Mouse (Mus musculus): Measurements from ENCODE around the gene Cep170b. TPM values are rescaled to one million over a fixed set of nuclear protein-coding genes. Genes with fewer than 3 reads are reported as not detected.

Gene Cep170b
- total RNA-seq, 1 experiment = 46.1 TPM

DNA sequence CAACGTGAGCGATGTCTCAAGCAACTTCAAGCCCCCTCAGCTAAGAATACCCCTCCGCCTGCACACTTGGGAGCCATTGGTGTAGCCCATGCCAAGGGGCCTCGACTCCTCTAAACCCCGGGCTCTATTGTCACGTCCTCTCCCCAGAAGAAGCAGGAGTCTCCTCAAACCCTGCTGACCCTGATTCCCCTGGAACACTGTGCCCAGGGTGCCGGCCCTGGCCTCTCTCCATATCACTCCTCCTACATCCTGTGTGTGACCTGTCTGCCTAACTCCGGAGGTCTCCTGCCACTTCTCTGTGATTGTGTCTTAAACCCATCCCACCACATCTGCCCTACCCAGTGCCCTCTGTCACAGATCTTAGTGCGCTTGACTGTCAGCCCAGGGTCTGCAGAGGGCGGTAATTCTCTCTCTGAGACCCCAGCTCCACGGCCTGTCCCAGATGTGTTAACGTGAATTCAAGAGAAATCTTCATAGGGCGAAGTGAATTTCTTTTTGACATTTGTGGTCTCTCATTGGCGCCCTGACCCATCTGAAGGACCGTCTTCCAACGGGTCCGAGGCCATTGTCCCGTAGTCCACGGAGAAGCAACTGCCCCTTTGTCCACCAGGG is 42.2 kb upstream of the Cep170b start:
- no peak for DNase-seq (ENCODE audit: low read depth, low spot score)
- Histone ChIP-seq H3K4me1 (ENCODE audit: control insufficient read depth in 2 of 2, insufficient read depth in 2 of 2, low read length in 2 of 2, poor library complexity in 1 of 2) (peaks cover 0 to 13% of the 10 kb centered on the region in 2 experiments; a peak in 2 of 4 replicates), H3K9me3 (ENCODE audit: control insufficient read depth, insufficient read depth, low read depth, low read length) (no peaks in the 10 kb centered on the region), H3K4me3 (ENCODE audit: insufficient read depth in 1 of 2, low read depth in 1 of 2, low read length in 2 of 2, poor library complexity in 1 of 2, severe bottlenecking in 1 of 2) (peak overlapping the region; percentile 70 to 90), H3K9ac (ENCODE audit: insufficient read depth, low read depth, low read length, poor library complexity, severe bottlenecking) (no peak overlapping the region), H3K27ac (ENCODE audit: insufficient read depth, low read depth, low read length, poor library complexity, severe bottlenecking) (no peak overlapping the region), H3K36me3 (ENCODE audit: control insufficient read depth, insufficient read depth, low read length, poor library complexity, severe bottlenecking) (no peaks in the 10 kb centered on the region)
- no peak for TF ChIP-seq ZNF384 (IDR thresholded peaks at IDR 0.05; ENCODE audit: low read depth, low read length)
- no peak for TF ChIP-seq MAFK (IDR thresholded peaks at IDR 0.05; ENCODE audit: insufficient read depth, low read depth, low read length)
- TF ChIP-seq CHD2 (IDR thresholded peaks at IDR 0.05; ENCODE audit: low read depth, low read length) = no peak
- no peak for TF ChIP-seq ZC3H11A (IDR thresholded peaks at IDR 0.05; ENCODE audit: borderline replicate concordance, low read depth, low read length)
- no peak for TF ChIP-seq HCFC1 (IDR thresholded peaks at IDR 0.05; ENCODE audit: borderline replicate concordance, insufficient read depth, low read length)
- in situ Hi-C loops (cut with MboI; ENCODE audit: low sequenced_read_pairs in 2 of 2, unreplicated experiment in 2 of 2) = no loop called here

DNA sequence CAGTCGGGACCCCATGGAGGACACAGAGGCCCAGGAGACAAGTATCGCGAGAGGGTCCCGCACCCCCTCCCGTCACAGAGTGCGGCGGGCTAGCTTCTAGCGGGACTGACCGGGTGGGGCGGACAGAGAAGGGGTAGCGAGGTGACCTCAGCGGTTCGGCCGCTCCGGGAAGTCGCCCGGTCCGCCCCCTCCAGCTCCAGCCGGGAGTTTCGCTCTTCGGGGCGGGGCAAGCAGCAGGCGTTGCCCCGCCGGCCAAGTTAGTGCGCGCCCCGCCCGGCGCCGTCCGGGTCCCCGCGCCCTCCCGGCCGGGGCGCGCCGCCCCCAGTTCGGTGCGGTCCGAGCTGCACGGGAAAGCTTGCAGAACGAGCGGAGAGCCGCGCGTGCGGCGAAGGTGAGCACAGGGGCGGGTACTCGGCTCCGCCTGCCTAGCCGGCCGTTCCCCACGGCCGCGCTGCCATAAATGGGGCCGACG is 41.7 kb upstream of the Cep170b start, which contains the start of gene Zbtb42:
Zbtb42 (plus strand) TSS at position 274 of the 472 bp plus-strand sequence.
- no peak for DNase-seq (ENCODE audit: low read depth, low spot score)
- Histone ChIP-seq H3K9ac (ENCODE audit: insufficient read depth, low read depth, low read length, poor library complexity, severe bottlenecking) (peak within 1 kb of the TSS; percentile 80), H3K4me1 (ENCODE audit: control insufficient read depth in 2 of 2, insufficient read depth in 2 of 2, low read length in 2 of 2, poor library complexity in 1 of 2) (peaks cover 0 to 11% of the 10 kb centered on the region in 2 experiments; a peak in 2 of 4 replicates), H3K36me3 (ENCODE audit: control insufficient read depth, insufficient read depth, low read length, poor library complexity, severe bottlenecking) (no peaks in the 10 kb centered on the region), H3K27ac (ENCODE audit: insufficient read depth, low read depth, low read length, poor library complexity, severe bottlenecking) (no peak within 1 kb of the TSS), H3K4me3 (ENCODE audit: insufficient read depth in 1 of 2, low read depth in 1 of 2, low read length in 2 of 2, poor library complexity in 1 of 2, severe bottlenecking in 1 of 2) (peak within 1 kb of the TSS; percentile 70 to 90), H3K9me3 (ENCODE audit: control insufficient read depth, insufficient read depth, low read depth, low read length) (no peaks in the 10 kb centered on the region)
- TF ChIP-seq CHD2 (IDR thresholded peaks at IDR 0.05; ENCODE audit: low read depth, low read length) (peak; percentile 57; the same call in 1 of the 2 replicates), HCFC1 (IDR thresholded peaks at IDR 0.05; ENCODE audit: borderline replicate concordance, insufficient read depth, low read length) (no peak)
- in situ Hi-C loops (cut with MboI; ENCODE audit: low sequenced_read_pairs in 2 of 2, unreplicated experiment in 2 of 2) = no loop called here

DNA sequence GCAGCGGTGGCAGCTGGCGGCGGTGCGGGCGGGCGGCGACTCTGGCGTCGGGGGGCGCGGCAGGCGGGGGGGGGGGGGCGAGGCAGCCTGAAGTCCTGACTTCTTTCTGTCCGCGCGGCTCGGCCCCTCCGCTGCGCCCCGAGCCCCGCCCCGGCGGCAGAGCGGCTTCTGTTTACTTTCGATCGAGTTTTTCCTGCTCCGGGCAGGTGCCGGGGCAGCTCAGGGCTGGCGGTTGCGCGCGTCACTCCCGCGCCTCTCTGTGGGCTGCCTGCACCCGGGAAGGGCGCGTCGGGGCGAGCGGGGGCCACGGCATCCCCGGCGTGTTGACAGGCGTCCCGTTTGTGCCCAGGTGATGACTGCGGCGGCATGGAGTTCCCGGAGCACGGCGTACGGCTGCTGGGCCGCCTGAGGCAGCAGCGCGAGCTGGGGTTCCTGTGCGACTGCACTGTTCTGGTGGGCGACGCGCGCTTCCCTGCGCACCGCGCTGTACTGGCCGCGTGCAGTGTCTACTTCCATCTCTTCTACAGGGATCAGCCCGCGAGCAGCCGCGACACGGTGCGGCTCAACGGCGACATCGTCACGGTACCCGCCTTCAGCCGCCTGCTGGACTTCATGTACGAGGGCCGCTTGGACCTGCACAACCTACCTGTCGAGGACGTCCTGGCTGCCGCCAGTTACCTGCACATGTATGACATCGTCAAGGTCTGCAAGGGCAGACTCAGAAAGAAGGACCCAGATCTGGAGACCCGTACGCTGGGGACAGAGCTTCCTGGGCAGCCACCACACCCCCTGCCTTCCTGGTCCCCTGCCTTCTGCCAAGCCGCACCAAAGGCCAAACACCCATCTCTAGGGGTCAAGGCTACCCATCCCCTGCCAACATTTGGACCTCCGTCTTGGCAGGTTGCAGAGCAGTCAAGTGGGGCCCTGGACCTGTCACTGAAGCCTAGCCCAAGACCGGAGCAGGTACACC is 40.9 kb upstream of the Cep170b start:
- peaks cover 0 to 11% of the 10 kb centered on the region in 2 experiments; a peak in 2 of 4 replicates for H3K4me1 ChIP-seq (ENCODE audit: control insufficient read depth in 2 of 2, insufficient read depth in 2 of 2, low read length in 2 of 2, poor library complexity in 1 of 2)
- peak overlapping the region; percentile 70 to 90 for H3K4me3 ChIP-seq (ENCODE audit: insufficient read depth in 1 of 2, low read depth in 1 of 2, low read length in 2 of 2, poor library complexity in 1 of 2, severe bottlenecking in 1 of 2)
- TF ChIP-seq ZC3H11A (IDR thresholded peaks at IDR 0.05; ENCODE audit: borderline replicate concordance, low read depth, low read length) (no peak), HCFC1 (IDR thresholded peaks at IDR 0.05; ENCODE audit: borderline replicate concordance, insufficient read depth, low read length) (no peak), MAFK (IDR thresholded peaks at IDR 0.05; ENCODE audit: insufficient read depth, low read depth, low read length) (no peak)
- no peaks in the 10 kb centered on the region for H3K9me3 ChIP-seq (ENCODE audit: control insufficient read depth, insufficient read depth, low read depth, low read length)
- H3K36me3 ChIP-seq (ENCODE audit: control insufficient read depth, insufficient read depth, low read length, poor library complexity, severe bottlenecking) = no peaks in the 10 kb centered on the region
- DNase-seq (ENCODE audit: low read depth, low spot score) = no peak
- in situ Hi-C loops (cut with MboI; ENCODE audit: low sequenced_read_pairs in 2 of 2, unreplicated experiment in 2 of 2) = no loop called here
- H3K27ac ChIP-seq (ENCODE audit: insufficient read depth, low read depth, low read length, poor library complexity, severe bottlenecking) = no peak overlapping the region
- H3K9ac ChIP-seq (ENCODE audit: insufficient read depth, low read depth, low read length, poor library complexity, severe bottlenecking) = peak overlapping the region; percentile 80

- Histone ChIP-seq H3K27ac (ENCODE audit: insufficient read depth, low read depth, low read length, poor library complexity, severe bottlenecking) (no peak overlapping the region), H3K9me3 (ENCODE audit: control insufficient read depth, insufficient read depth, low read depth, low read length) (no peaks in the 10 kb centered on the region), H3K4me1 (ENCODE audit: control insufficient read depth in 2 of 2, insufficient read depth in 2 of 2, low read length in 2 of 2, poor library complexity in 1 of 2) (peaks cover 0 to 2% of the 10 kb centered on the region in 2 experiments; a peak in 1 of 4 replicates), H3K36me3 (ENCODE audit: control insufficient read depth, insufficient read depth, low read length, poor library complexity, severe bottlenecking) (no peaks in the 10 kb centered on the region), H3K4me3 (ENCODE audit: insufficient read depth in 1 of 2, low read depth in 1 of 2, low read length in 2 of 2, poor library complexity in 1 of 2, severe bottlenecking in 1 of 2) (no peak overlapping the region), H3K9ac (ENCODE audit: insufficient read depth, low read depth, low read length, poor library complexity, severe bottlenecking) (no peak overlapping the region)
- in situ Hi-C loops (cut with MboI; ENCODE audit: low sequenced_read_pairs in 2 of 2, unreplicated experiment in 2 of 2) = no loop called here
- DNase-seq (ENCODE audit: low read depth, low spot score) = no peak
- no peak for TF ChIP-seq MAFK (IDR thresholded peaks at IDR 0.05; ENCODE audit: insufficient read depth, low read depth, low read length)
Observed at GRCm38 (mm10) chr12:112683351-112683750, 36.9 kb upstream of the Cep170b start.

Measured in ES-E14 (cell line).